Mouse (Mus musculus): Measurements from ENCODE around the gene Ifit2. TPM values are rescaled to one million over a fixed set of nuclear protein-coding genes. Genes with fewer than 3 reads are reported as not detected.

The Ifit2 gene
- polyA plus RNA-seq, 1 experiment from 2014 or later, result 10.3 TPM

DNA sequence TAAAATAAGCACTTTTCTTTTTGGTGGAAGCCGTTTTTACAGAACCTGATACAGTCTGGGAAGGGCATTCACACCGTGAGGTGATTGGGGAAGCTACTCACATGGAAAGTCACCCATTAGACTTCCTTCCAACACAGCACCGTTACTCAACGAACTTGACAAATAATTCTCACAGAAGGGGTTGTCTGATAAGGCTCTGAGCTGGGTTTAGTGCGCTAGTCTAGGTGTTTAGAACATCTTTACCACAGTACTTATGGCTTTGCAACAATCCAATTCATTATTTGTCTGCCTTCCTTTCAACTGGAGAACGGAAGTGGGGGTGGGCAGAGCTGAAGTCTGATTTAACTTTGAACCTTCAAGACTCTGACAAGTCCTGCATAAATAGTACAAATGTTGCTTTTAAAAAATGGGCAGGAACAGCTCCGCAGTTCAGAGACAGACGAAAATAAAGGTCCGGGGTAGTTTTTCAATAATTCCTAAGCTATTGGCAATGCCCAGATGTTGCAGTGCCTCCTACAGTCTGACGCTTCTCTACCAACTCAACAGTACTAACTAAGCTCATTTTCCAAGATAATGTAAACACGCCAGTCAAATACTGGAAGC lies 24.1 kb upstream of the Ifit2 start:
- peak overlapping the region; percentile 77 for H3K4me3 ChIP-seq (ENCODE audit: low read depth, low read length)
- H3K9ac ChIP-seq (ENCODE audit: low read depth, low read length), result peak overlapping the region; percentile 76
- 36% methylated on average over 11 of the region's 11 CpGs for WGBS
- H3K27me3 ChIP-seq (replicated peaks; ENCODE audit: control insufficient read depth, insufficient read depth, low read length), result no peaks in the 10 kb centered on the region
- H3K4me1 ChIP-seq (ENCODE audit: control insufficient read depth, insufficient read depth, low read length), result peaks cover 12% of the 10 kb centered on the region
- H3K36me3 ChIP-seq (ENCODE audit: control insufficient read depth, insufficient read depth, low read length), result no peaks in the 10 kb centered on the region; the same call in 1 of the 2 replicates
- ATAC-seq (ENCODE audit: low read depth) (no peak), DNase-seq (ENCODE audit: low spot score) (no peak)
- no peaks in the 10 kb centered on the region for H3K9me3 ChIP-seq (ENCODE audit: control insufficient read depth, low read length)
- H3K4me2 ChIP-seq (ENCODE audit: low read depth, low read length), result peak overlapping the region; percentile 84
- H3K27ac ChIP-seq (replicated peaks; ENCODE audit: low read depth, low read length), result peak overlapping the region; percentile 68

DNA sequence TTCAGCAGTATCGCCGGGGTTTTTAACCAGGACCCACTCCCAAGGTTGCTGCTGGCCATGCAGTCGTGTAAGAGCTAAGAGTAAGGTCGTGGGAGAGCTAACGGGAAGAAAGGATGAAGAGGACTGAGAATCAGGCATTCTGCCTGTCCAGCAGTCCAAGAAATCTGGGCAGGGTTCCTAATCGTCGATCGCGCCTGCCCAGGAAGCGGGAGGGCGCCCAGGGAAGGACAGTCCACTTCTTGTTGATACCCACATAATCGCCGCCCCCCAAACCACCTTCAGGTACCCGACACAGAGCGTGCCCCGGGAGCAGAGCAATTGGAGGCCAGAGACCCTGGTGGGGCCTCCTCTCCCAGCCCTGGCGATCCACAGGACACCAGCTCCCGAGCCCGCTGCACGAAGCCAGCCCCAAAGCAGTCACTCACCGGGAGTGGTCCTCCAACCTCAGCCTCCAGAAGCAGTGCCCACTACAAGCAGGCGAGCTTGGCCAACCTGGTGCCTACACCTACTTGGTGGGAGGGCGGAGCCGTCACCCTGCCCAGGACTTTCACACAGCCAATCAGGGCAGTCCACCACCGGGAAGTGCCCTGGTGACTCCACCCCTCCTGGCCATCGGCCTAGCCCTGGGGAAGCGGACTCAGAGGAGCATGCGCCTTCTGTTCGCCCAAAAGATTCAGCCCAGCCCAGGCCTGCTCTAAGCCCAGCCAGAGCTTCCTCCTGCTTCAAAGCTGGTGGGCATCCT lies 23.4 kb upstream of the Ifit2 start, which contains the start of gene Lipa:
TSS of gene Lipa (minus strand) at position 534 of the 742 bp plus-strand sequence.
- Histone ChIP-seq H3K36me3 (ENCODE audit: control insufficient read depth, insufficient read depth, low read length) (no peaks in the 10 kb centered on the region), H3K9ac (ENCODE audit: low read depth, low read length) (peak within 1 kb of the TSS; percentile 76), H3K4me1 (ENCODE audit: control insufficient read depth, insufficient read depth, low read length) (peaks cover 12% of the 10 kb centered on the region), H3K27me3 (replicated peaks; ENCODE audit: control insufficient read depth, insufficient read depth, low read length) (no peaks in the 10 kb centered on the region), H3K4me3 (ENCODE audit: low read depth, low read length) (peak within 1 kb of the TSS; percentile 77), H3K9me3 (ENCODE audit: control insufficient read depth, low read length) (no peaks in the 10 kb centered on the region), H3K27ac (replicated peaks; ENCODE audit: low read depth, low read length) (peak within 1 kb of the TSS; percentile 68), H3K4me2 (ENCODE audit: low read depth, low read length) (peak within 1 kb of the TSS; percentile 84)
- ATAC-seq (ENCODE audit: low read depth) (peak; percentile 100), DNase-seq (ENCODE audit: low spot score) (peak; percentile 97)
- WGBS, result under 1% methylated on average over 25 of the region's 29 CpGs

DNA sequence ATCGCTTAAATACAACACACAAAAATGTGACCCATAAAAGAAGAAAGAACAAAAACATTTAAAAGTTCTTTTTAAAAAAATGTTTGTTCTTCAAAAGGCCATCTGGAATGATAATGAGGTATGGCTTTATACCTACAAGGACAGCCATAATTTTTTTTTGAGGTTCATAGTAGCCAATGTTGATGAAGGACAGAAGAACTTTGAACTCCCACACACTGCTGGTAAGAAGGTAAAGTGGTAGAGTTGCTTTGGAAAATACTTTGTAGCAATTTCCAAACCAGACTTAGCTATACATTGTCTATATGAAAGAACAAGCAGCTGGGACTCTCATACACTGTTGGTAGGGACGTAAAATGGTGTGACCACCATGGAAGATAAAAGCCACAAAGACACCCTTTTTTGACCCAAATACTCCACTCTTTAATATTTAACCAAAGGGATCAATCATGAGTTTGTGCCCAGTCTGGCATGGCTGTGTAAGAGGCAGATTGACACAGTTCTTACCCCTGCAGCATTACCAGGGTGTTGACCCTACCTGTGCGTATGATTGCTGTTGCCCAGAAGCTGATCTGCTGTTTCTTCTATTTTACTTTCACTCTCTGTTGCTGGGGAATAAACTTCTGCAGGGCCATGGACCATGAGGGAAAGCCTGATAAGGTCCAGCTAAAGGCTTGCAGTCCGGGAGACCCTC lies 18.3 kb upstream of the Ifit2 start:
- Histone ChIP-seq H3K4me2 (ENCODE audit: low read depth, low read length) (no peak overlapping the region), H3K9me3 (ENCODE audit: control insufficient read depth, low read length) (0 out of 2 replicates have a peak, but pooled peaks cover 5% of the 10 kb centered on the region), H3K36me3 (ENCODE audit: control insufficient read depth, insufficient read depth, low read length) (no peaks in the 10 kb centered on the region), H3K27ac (replicated peaks; ENCODE audit: low read depth, low read length) (no peak overlapping the region), H3K9ac (ENCODE audit: low read depth, low read length) (no peak overlapping the region), H3K27me3 (replicated peaks; ENCODE audit: control insufficient read depth, insufficient read depth, low read length) (no peaks in the 10 kb centered on the region), H3K4me3 (ENCODE audit: low read depth, low read length) (no peak overlapping the region), H3K4me1 (ENCODE audit: control insufficient read depth, insufficient read depth, low read length) (no peaks in the 10 kb centered on the region)
- ATAC-seq (ENCODE audit: low read depth) (no peak), DNase-seq (ENCODE audit: low spot score) (no peak)
- WGBS, result 97% methylated on average over 4 of the region's 4 CpGs

DNA sequence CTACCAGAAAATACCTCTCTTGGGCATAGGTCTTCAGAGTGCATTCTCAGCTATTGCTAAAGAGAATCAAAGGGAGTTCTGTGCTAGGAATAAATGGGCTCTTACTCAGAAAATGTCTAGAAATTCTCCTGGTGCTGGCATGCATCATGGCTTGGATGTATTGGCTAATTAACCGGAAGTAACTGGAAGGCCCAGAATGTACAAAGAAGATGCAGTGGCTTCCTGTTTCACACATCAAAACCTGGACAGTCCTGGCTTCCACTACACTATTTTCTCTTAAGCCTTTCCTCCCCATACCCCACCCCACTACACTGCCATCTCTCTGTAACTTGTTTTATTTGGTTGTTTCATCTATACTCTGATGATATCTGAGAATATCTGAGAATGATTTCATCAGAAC lies 11.1 kb upstream of the Ifit2 start:
- DNase-seq (ENCODE audit: low spot score) (no peak), ATAC-seq (ENCODE audit: low read depth) (no peak)
- Histone ChIP-seq H3K4me1 (ENCODE audit: control insufficient read depth, insufficient read depth, low read length) (no peaks in the 10 kb centered on the region), H3K9ac (ENCODE audit: low read depth, low read length) (no peak overlapping the region), H3K4me2 (ENCODE audit: low read depth, low read length) (no peak overlapping the region), H3K9me3 (ENCODE audit: control insufficient read depth, low read length) (0 out of 2 replicates have a peak, but pooled peaks cover 5% of the 10 kb centered on the region), H3K36me3 (ENCODE audit: control insufficient read depth, insufficient read depth, low read length) (no peaks in the 10 kb centered on the region), H3K4me3 (ENCODE audit: low read depth, low read length) (no peak overlapping the region), H3K27ac (replicated peaks; ENCODE audit: low read depth, low read length) (no peak overlapping the region), H3K27me3 (replicated peaks; ENCODE audit: control insufficient read depth, insufficient read depth, low read length) (no peaks in the 10 kb centered on the region)
- WGBS, result 58% methylated on average over 1 of the region's 1 CpGs

DNA sequence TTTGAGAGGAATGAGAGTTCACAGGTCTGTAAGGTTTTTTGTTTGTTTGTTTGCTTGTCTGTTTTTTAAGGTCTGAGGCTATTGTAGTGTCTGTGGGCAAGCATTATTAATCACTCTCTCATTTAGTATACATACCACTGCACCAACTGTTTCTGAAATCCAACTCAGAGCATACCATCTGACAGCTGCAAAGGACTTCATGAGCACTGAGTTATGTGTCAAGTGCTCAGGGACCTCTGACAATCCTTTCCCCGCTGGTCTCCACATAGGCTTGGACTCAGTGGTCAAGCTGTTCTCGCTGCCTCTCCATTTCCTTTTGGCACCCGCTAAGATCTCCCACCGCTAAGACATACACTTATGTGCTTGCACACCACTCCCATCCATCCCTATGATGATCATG lies 4.3 kb upstream of the Ifit2 start:
- Histone ChIP-seq H3K27ac (replicated peaks; ENCODE audit: low read depth, low read length) (no peak overlapping the region), H3K4me2 (ENCODE audit: low read depth, low read length) (no peak overlapping the region), H3K9me3 (ENCODE audit: control insufficient read depth, low read length) (no peaks in the 10 kb centered on the region), H3K4me1 (ENCODE audit: control insufficient read depth, insufficient read depth, low read length) (no peaks in the 10 kb centered on the region), H3K27me3 (replicated peaks; ENCODE audit: control insufficient read depth, insufficient read depth, low read length) (no peaks in the 10 kb centered on the region), H3K9ac (ENCODE audit: low read depth, low read length) (no peak overlapping the region), H3K36me3 (ENCODE audit: control insufficient read depth, insufficient read depth, low read length) (no peaks in the 10 kb centered on the region), H3K4me3 (ENCODE audit: low read depth, low read length) (no peak overlapping the region)
- DNase-seq (ENCODE audit: low spot score), result no peak
- no peak for ATAC-seq (ENCODE audit: low read depth)
- 83% methylated on average over 4 of the region's 4 CpGs for WGBS

DNA sequence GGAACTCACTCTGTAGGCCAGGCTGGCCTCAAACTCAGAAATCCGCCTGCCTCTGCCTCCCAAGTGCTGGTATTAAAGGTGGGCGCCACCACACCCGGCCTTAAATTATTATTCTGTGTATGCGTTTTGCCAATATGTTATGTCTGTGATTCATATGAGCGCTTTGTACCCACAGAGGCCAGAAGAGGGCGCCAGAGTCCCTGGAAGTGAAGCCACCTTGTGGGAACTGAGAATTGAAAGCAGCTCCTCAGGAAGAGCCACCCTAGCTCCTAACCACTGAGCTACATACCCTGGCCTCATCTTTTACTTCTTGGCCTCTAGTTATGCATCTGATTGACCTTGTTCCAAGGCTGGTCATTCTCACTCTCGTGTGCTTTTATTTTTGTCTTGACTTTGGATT lies 2.5 kb upstream of the Ifit2 start:
- Histone ChIP-seq H3K27ac (replicated peaks; ENCODE audit: low read depth, low read length) (no peak overlapping the region), H3K4me1 (ENCODE audit: control insufficient read depth, insufficient read depth, low read length) (0 out of 2 replicates have a peak, but pooled peaks cover 2% of the 10 kb centered on the region), H3K27me3 (replicated peaks; ENCODE audit: control insufficient read depth, insufficient read depth, low read length) (no peaks in the 10 kb centered on the region), H3K9me3 (ENCODE audit: control insufficient read depth, low read length) (no peaks in the 10 kb centered on the region), H3K36me3 (ENCODE audit: control insufficient read depth, insufficient read depth, low read length) (no peaks in the 10 kb centered on the region), H3K4me3 (ENCODE audit: low read depth, low read length) (no peak overlapping the region), H3K9ac (ENCODE audit: low read depth, low read length) (no peak overlapping the region), H3K4me2 (ENCODE audit: low read depth, low read length) (no peak overlapping the region)
- DNase-seq (ENCODE audit: low spot score), result peak; percentile 68
- ATAC-seq (ENCODE audit: low read depth), result no peak
- WGBS, result 29% methylated on average over 7 of the region's 7 CpGs

DNA sequence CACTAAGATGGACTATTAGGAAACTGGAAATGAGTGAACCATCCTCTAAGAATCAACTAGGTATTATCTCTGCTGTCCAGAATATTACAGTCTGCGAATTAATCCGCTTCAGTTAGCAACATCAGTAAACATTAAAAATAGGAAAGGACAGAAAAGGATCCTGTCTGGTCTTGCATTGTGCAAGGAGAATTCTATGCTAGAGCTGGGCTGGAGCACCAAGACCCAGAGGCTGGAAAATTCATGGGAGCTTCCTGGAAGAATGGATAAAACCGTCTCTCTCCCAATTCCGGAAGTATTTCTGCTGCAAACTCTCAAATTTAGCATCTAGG lies 325 bp upstream of the Ifit2 start:
- ATAC-seq (ENCODE audit: low read depth) (no peak), DNase-seq (ENCODE audit: low spot score) (no peak)
- Histone ChIP-seq H3K36me3 (ENCODE audit: control insufficient read depth, insufficient read depth, low read length) (no peaks in the 10 kb centered on the region), H3K27ac (replicated peaks; ENCODE audit: low read depth, low read length) (peak overlapping the region; percentile 63; the same call in 1 of the 2 replicates), H3K4me3 (ENCODE audit: low read depth, low read length) (peak overlapping the region; percentile 48), H3K4me2 (ENCODE audit: low read depth, low read length) (peak overlapping the region; percentile 61), H3K9ac (ENCODE audit: low read depth, low read length) (peak overlapping the region; percentile 35; the same call in 1 of the 2 replicates), H3K27me3 (replicated peaks; ENCODE audit: control insufficient read depth, insufficient read depth, low read length) (no peaks in the 10 kb centered on the region), H3K4me1 (ENCODE audit: control insufficient read depth, insufficient read depth, low read length) (peaks cover 10% of the 10 kb centered on the region; the same call in 1 of the 2 replicates), H3K9me3 (ENCODE audit: control insufficient read depth, low read length) (no peaks in the 10 kb centered on the region)
- WGBS, result 28% methylated on average over 4 of the region's 4 CpGs

DNA sequence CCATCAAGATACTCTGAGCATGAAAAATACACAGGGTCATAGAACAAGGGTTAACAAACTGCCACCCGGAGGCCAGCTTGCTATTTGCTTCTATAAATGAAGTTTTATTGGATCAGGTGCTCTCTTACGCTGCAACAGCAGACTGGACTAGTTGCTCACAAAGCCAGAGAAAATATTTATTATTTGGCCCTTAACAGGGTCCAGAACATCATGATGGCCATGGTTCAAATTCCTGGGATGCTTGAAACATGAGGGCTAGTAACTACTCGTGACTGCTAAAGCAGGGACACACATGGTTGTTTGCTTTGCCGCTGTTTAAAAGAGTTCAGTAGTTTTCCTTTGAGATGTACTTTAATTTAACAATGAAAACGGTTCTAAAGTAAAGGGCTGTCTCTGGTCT lies 1.5 kb downstream of the Ifit2 start:
- ATAC-seq (ENCODE audit: low read depth), result no peak
- H3K4me3 ChIP-seq (ENCODE audit: low read depth, low read length), result no peak overlapping the region

More for the DNA sequence above, 1.5 kb downstream of the Ifit2 start:
- Histone ChIP-seq H3K9ac (ENCODE audit: low read depth, low read length) (no peak overlapping the region), H3K36me3 (ENCODE audit: control insufficient read depth, insufficient read depth, low read length) (no peaks in the 10 kb centered on the region), H3K9me3 (ENCODE audit: control insufficient read depth, low read length) (no peaks in the 10 kb centered on the region), H3K27me3 (replicated peaks; ENCODE audit: control insufficient read depth, insufficient read depth, low read length) (no peaks in the 10 kb centered on the region), H3K27ac (replicated peaks; ENCODE audit: low read depth, low read length) (0 out of 2 replicates have a peak overlapping the region, but pooled peaks have one; percentile 28), H3K4me1 (ENCODE audit: control insufficient read depth, insufficient read depth, low read length) (peaks cover 10% of the 10 kb centered on the region; the same call in 1 of the 2 replicates), H3K4me2 (ENCODE audit: low read depth, low read length) (peak overlapping the region; percentile 41)
- WGBS, result 39% methylated on average over 5 of the region's 5 CpGs
- peak; percentile 42 for DNase-seq (ENCODE audit: low spot score)

Data from embryonic facial prominence, embryonic 14.5 days (tissue).